Mouse (Mus musculus) cerebellum, adult 2 months (tissue): ENCODE measurements around the gene Wdr11.

ENCODE experiments used
- CTCF ChIP-seq: fragments of 200-500 bp; IDR thresholded peaks from 2 replicates; pipeline ENCODE4 v1.5.1; 2011; ENCODE audit warnings: low read depth, mild to moderate bottlenecking, control low read depth, low read length, moderate library complexity, borderline replicate concordance; ENCODE audit not compliant: insufficient read depth
- POLR2A ChIP-seq: fragments of 200-500 bp; IDR thresholded peaks from 2 replicates; pipeline ENCODE4 v1.6.1; 2011; ENCODE audit warnings: low read length, control low read depth, borderline replicate concordance; ENCODE audit not compliant: insufficient read depth

DNA sequence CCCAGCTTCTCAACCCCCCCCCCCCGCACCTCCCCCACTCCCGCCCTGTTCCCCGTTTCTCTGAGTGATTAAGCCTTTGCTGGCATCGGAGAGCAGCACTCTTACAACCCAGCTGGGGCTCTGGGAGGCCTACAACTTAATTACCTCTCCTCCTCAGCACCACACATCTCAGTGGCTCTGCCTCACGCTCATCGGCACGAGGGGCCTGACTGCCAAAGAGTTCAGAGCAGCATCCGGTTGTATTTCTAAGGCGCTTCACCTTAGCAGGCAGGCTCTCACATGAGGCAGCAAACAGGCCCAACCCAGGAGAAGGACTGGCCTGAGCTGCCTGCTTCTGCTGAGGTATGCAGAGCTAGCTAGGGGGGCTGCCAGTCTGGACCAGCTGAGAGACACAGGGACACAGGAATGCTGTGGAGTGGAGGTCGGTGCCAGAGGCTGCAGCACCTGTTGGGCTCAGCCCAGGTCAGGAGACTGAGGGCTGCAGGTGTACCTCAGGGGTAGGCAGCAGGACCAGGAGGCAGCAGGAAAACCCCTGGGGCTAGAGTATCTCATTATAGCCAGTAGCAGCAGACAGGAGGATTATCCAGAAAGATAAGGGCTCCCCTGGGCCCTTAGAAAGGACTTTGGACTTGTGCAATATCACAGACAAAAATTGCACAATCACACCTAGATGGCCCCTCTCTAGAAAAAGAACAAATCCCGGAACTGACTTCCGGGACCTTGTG lies 72.3 kb downstream of the Wdr11 start:
- TF ChIP-seq CTCF (no peak), POLR2A (no peak)
